Mouse (Mus musculus) heart, adult 9 months (tissue): Measurements from ENCODE around the gene Omp.

ENCODE experiments used
- DNase-seq, 2 experiments: peaks; one replicate each; pipeline ENCODE4 v3.0.0; 2022; ENCODE audit warnings: low spot score in 2 of 2

Gene Omp

DNA sequence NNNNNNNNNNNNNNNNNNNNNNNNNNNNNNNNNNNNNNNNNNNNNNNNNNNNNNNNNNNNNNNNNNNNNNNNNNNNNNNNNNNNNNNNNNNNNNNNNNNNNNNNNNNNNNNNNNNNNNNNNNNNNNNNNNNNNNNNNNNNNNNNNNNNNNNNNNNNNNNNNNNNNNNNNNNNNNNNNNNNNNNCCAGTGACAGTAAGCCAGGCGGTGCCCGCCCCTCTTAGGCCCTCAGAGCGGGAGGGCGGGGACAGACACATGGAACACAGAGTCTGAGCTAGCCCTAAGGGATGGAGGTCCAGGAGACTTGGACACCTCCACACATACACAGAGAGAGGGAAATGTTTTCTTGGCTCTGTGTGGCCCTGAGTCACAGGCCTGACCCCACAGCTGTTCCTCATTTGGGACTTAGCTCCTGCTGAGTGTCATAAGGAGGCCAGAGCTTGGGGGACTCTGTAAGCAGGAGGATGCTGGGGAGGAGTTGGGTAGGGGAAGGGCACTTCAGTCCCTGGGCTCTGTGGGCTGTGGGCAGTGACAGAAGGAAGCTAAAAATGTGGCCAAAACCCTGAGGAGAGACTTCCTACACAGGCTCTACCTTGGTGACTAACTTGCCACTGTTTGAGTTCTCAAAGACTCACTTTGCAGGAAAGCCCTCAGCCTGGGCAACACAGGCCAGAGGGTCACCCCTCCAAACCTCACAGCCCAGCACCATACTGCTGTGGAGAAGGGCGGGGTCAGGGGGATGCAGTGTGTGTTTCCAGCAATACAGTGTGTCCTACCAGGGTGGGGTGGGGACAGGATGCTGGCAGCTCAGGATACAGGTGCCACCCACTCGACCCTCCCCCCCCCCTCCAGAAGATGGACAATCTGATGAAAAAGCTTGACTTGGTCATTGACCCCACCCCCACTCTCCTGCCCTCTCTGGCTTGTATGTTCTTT lies 26.1 kb upstream of the Omp start:
- DNase-seq: peak; percentile 81 to 84

DNA sequence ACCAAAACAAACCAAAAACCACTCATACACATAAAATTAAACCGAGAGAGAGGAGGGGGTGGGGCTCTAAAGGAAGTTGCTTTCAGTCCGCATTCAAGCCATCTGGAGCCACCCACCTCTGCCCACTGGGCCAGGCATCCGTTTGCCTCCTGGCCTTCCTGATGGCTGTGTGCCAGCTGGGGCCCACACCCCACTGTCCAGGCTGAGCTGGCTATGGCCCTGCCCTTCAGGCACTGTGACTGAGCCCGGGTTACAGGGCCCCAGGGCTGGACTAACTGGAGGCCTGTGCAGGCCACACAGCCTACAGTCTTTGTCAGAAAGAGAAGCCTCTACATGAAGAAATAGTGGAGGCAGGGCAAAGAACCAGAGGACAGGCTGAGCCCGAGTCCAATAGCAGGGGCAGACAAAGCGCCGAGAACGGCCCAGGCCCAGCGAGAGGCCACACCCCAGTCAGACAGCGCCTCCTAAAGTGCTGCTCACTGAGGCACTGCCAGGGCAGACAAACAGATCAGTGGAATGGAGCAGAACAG lies 19.8 kb upstream of the Omp start:
- DNase-seq: peak in 1 of 2 experiments; percentile 27

DNA sequence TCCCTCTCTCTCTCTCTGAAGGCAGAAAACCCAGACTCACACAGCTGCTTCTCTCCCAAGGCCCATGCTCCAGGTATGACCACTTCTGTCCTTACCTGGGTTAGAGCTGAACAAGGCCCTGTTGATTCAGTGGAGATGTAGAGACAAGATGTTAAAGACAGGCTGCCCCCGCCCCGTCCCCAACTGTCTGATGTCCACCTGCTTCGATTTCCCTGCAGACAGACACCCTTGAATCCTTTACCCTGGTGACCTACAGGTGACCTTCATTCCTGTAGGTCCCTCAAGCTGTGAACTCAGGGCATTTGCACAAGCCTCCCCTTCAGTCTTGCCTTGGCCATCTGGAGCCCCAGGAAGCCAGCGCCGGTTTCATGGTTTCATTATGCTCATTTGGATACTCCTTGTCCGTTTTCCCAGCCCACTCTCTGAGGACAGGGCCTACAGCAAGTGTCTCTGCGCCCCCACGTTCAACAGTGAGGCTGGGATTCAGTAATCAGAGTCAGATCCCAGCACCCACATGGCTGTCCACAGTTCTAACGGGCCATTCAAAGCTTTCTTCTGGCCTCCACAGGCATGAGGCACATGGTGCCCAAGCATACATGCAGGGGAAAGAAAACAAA lies 19.2 kb upstream of the Omp start:
- no peak for DNase-seq

DNA sequence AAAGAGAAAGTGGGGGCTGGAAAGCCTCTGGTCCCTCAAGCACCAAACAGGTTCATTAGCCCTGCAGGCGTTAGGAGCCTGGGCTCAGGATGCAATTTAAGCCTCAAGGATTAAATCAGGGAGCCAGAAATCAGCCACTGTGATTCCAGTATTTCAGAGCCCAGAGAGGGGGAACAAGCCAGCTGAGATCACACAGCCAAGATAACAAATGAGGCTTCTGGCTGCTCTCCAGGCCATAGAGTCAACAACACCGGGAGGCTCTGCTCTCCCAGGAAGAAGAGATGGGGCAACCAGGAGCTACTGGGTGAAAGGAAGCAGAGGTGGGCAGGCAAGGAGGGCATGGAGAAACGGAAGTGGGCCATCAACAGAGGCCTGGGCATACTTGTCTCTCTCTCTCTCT lies 18.4 kb upstream of the Omp start:
- no peak for DNase-seq

DNA sequence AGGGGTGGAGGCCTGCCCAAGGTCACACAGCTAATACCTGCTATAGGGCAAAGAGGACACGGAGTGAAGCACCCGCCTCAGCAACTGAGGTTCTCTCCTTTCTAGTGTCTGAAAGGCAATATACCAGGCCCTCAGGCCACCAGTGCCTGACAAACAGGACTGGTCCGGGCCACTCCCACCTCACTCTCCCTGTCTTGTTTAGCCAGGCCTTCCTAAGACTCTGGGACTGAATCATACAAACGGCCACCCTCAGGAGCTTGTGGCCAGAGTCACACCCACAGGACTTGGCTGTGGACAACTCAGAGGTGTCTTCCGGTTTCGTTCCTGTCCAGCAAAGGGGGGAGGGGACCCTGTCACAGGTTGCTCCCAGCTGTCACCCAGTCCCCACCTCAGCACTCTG lies 16.9 kb upstream of the Omp start:
- no peak for DNase-seq

DNA sequence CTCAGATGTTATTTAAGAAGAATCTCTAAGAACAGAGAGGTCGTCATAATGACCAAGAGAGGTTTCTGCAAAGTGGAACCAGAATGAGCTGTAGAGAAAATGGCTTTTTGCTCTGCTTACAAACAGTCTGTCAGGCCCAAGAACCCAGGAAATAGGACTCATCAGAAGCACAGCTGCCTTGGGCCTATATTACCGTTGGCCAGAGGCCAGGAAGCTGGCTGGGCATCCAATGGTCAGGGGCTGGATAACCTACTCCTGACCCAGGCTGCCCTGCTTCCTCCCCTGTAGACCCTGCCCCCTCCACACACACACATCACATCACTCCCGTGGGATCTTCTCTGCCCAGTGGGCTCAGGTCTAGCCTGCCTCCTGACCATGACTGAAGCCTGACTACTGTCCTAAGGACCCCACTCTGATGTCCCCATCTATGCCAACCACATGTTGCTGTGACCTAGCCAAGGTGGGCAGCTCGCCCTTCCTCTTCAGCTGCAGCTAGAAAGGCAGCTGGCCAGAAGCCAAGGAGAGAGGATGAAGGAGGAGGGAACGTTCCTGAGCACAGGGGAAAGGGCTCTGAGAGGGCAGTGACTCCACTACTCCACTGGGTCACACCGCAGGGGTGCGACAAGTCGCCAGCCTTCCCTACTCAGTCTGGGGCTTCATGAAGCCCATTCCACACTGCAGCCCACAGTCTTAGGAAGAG lies 14.9 kb upstream of the Omp start:
- no peak for DNase-seq

DNA sequence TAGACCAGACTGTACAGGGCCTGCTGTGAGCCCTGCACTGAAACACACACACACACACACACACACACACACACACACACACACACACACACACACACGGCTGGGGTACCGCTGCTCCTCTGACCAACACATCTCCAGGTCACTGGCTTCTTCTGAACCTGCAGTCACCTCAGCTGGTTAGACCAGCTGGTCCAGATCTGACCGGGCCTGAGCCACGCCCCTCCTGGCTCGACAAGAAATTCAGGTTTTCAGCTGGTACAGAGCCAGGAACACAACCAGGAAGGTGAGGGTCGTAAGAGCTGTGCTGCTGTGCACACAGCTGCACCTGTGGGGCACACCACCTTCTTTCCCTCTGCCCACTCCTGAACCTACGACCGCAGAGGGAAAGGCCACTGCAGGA lies 13.2 kb upstream of the Omp start:
- no peak for DNase-seq

DNA sequence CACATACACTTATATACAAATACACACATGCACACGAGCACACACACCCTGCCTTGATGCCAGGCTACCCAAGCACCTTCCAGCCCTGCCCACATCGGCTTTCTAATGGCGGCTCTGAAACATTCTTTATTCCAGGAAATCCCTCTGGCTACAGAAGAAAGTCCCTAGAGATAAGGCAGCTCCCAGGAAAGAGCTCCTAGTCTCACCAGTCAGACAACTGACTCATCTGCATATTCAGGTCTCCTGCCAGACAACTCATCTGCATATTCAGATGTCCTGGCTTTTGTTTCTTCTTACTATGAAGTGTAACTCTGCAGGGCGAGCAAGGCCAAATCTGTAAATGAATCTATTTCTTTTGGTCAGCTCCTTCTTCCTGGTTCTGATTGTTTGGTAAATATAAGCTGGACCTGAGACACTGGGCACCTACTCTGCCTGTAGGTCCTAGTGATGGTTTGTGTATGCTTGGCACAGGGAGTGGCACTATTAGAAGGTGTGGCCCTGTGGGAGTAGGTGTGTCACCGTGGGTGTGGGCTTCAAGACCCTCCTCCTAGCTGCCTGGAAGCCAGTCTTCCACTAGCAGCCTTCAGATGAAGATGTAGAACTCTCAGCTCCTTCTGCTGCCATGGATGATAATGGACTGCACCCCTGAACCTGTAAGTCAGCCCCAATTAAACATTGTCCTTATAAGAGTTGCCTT lies 12.5 kb upstream of the Omp start:
- no peak for DNase-seq

DNA sequence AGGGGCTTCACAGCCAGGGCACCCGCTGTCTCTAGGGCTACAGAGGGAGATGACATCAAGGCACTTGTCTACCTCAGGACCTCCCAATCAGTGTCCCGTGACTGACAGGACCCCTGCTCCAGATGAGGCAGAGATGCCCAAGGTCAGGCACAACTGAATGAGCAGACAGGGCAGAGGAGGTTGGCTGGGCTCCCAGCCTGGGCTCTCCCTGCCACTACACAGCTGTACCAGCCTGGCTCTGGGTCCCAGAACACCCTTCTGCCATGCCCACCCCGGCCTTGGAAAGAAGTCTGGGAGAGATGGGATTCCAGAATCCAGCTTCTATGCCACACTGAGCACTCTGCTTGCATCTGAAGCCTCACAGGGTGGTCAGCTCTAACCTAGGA lies 11.0 kb upstream of the Omp start:
- DNase-seq: no peak

DNA sequence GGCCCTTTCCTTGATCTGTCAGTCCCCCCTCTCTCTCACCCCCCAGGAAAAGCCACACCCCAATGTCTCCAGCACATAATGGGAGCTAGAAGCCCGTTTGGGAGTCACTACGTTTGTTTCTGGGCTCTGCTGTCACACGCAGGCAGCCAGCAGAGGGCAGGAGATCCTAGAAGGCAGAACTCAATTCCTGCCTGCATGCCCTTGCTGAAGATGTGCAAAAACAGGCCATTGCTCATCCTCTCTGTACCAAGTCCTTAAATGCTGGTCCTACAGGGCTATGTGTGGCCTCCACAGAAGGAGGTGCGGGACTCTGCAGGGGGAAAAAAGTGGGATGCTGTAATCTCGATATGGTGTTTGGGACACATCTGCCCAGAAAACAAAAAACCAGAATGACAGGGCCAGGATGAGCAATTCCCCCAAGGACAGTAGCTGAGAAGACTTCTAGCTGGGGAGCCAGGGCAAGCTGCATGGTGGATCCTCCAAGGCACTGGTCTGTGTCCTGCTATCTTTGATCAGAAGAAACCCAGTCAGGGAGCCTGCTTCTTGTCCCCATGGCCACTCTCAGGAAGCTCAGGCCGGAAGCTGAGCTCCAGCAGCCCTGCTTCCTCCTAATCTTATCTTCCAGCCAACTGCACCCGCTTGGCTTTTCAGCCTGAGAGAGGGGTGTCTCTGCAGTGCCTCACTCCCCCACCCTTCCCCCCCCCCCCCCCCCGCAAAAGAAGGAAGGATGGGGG lies 10.4 kb upstream of the Omp start:
- DNase-seq: peak; percentile 30 to 51

DNA sequence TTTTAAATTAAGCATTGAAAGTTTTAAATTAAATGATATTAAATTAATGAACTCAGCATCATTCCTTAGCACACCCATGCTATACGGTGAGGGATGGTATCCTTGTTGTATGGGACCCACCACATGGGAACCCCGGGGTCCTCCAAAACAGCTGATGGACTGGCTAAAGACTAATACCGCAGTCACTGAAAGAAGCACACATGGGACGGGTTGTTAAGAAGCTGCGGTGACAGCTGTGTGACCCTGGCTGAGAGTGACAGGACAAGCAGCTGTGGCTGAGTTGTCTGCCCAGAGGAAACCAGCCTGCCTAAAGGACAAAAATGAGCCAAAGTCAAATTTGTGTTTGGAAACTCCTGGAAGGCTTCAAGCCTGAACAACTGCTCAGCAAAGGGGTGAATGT lies 8.6 kb upstream of the Omp start:
- no peak for DNase-seq

DNA sequence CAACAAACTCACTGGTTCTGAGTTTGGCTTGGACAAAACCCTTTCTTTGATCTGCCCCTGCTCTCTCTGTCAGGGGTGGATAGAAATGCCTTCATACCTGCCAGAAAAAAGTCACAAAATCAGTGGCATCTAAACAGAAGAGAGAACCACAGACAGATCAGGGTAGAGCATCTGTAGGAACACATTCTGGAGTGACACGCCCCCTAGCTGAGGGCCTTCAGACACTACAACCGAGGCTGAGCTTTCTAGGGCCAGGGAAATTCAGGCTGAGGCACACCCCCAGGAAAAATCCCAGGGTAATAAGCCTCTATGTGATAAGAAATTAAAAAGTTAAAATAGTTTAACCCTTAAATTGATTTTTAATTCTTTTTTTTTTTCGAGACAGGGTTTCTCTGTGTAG lies 8.0 kb upstream of the Omp start:
- DNase-seq: no peak

DNA sequence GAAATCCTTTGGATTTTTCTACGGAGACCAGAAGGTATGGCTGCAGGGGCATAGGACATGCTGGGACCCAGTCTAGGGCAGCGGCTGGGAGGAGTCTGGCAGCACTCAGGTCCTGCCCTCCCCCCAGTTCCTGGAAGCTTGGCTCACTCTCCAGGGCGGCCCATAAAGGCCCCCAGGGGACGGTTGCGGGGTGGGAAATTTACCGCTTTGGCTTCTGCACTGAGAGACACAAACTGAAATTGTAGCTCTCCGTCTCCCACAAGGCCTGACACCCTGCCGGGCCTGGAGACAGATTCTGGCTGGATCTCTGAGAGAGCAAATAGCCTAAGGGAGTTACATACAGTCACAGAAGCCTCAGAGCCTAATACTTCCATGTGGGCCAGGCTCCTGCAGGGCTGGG lies 7.1 kb upstream of the Omp start:
- DNase-seq: peak; percentile 27 to 29

DNA sequence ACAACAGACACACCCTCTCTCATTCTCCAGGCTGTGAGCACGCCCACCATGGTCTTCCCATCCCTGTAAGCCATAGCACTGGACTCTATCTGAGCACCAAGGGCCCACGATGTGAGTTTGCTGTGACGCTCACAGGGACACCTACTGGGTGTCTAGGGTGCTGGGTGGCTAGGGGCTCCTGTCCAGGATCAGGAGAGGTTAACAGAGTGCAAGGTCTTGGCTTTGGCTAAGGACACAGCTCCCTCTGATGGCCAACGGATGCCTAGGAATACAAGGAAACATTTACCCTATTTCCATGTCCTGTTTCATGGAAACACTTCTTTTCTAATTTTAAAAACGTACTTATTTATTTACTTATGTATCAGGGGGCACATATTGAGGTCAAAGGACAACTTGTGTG lies 5.2 kb upstream of the Omp start:
- DNase-seq: no peak

DNA sequence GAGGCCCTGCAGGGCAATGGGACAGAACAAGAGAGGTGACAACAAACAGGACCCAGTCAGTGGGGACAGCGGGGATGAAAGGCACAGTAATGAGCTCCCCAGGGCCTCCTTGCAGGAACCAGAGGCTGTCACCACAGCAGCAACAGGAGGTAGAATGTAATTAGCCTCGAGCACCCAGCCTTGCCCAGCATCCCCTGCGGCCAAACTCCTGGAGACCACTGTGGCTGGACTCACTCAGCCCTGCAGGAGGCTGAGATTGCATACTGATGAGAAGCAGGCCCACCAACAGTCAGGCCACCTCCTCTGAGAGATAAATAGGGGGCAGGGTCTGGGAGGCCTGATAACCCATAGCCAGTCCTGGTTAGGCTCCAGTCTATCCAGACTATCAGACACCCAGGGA lies 4.5 kb upstream of the Omp start:
- DNase-seq: no peak

DNA sequence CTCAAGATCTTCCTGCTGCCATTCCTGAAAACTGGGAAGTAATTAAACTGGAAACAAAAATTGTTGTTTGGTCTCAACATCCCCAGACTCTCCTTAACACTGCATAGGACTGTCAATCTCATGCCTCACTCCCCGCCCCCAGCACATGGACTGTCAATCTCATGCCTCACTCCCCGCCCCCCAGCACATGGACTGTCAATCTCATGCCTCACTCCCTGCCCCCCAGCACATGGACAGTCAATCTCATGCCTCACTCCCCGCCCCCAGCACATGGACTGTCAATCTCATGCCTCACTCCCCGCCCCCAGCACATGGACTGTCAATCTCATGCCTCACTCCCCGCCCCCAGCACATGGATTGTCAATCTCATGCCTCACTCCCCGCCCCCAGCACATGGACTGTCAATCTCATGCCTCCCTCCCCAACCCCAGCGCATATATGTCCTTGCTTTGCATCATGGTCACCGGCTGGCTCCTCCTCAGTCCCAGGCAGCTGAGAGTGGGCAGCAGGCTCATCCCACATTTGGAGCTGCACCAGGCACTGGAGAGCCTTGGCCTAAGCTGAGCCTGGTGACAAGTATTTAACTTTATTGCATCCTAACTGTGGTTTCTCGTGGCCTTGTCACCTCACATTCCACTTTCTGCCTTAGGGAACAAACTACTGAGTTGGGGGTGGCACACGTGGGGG lies 3.6 kb upstream of the Omp start:
- DNase-seq: no peak

DNA sequence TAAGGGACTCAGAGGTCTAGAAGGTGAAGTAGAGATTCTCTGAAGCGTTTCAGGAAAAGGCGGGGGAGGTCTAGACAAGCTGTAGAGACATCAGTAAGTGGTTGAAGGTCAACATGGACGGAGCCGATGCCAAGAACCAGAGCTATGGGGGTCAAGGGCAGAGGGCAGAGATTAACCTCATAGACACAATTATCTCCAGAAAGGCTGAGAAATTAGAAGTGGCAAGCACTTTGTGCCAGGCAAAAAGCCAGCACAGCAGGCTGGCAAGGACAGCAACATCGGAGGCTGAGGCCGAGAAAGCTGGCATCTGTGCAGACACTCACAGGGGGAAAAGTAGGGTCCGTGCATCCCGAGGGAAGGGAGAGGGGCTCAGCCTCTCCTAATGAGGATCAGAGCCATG lies 2.5 kb upstream of the Omp start:
- no peak for DNase-seq

DNA sequence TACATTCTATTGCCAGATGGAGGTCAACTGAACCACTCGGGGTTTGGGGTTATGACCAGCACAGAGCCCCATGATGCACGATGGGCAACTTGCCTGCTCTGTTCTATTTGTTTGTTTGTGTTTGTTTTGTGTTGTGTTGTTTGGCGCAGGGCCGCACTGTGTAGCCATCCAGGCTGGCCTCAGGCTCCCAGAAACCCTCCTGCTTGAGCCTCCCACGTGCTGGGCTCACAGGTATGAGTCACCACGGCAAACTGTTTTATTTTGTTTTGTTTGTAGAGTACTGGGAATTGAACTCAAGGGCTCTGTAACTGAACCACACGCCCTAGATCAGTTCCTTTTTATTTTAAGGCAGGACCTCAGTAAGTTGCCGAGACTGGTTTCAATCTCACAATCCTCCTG lies 1.1 kb upstream of the Omp start:
- no peak for DNase-seq

DNA sequence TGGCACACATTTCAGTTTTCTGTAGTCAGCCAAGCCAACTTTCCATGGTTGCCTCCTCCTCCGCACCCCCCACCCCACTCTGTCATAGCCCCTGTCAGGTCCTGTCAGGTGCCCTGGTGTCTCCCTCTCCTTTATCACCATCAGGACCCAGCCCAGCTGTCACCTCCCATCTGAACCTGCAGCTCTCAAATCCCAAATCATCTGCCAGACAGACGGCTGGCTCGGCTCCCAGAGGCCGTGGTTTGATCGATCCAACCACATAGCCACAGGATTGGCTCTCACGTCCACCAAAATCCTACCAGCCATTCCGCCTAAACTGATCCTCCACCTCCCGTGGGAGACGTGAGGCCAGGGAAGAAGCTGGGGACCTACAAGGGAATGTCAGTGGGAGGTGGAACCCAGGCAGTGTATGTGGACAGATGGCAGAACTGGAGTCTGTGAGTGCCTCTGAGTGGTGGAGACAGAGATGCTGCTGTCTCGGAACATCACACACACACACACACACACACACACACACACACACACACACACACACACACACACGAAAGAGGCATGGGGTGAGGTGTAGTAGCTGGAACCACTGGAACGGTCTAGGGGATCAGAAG lies 642 bp upstream of the Omp start:
- DNase-seq: no peak

DNA sequence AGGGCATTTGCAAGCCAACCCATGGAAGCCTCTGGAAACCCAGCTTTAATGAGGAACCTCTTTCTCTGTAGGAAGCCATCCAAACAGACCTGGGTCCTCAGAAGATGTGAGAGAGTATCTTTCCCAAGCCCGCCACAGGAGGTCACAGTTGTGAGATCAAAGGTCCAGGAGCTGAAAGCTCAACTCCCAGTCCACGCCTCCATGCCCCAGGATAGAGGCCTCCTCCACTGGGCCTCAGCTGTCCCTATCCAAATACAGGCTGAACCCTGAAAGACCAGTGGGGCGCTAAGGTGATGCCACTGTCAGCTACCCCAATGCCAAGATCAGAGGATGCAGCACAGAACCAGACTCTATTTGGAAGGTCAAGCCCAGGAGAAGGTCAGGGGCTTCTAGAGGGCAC lies 2.7 kb downstream of the Omp start:
- no peak for DNase-seq
